Mouse (Mus musculus): ENCODE measurements around the gene Gli3. TPM values are rescaled to one million over a fixed set of nuclear protein-coding genes. Genes with fewer than 3 reads are reported as not detected.
A peak's percentile ranks its signal among the peaks of the same experiment; 100 is the strongest.

Gli3 gene
- polyA plus RNA-seq, 1 experiment from 2014 or later = 2.6 TPM

DNA sequence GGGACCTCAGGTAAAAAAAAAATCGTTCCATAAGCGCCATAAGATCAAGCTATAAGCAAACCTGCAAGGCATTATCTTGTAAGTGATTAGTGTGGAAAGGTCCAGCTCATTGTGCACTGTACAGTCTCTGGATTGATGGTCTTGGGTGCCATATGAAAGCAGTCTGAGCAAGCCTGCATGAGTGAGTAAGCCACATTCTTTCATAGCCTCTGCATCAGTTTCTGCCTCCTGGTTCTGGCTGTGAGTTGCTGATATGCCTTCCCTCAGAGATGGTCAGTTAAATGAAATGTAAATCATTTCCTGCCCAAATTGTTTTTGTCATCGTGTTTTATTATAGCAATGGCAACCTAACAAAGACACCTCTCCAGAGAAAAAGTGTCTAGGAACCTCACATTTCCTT, 98.4 kb downstream of the Gli3 start:
- Histone ChIP-seq H3K4me3 (replicated peaks) (no peak overlapping the region), H3K27me3 (replicated peaks) (no peaks in the 10 kb centered on the region), H3K36me3 (no peaks in the 10 kb centered on the region), H3K4me1 (no peaks in the 10 kb centered on the region), H3K9me3 (replicated peaks) (no peaks in the 10 kb centered on the region), H3K4me2 (no peak overlapping the region), H3K27ac (replicated peaks) (no peak overlapping the region), H3K9ac (replicated peaks) (no peak overlapping the region)
- ATAC-seq (ENCODE audit: low FRiP score) = no peak
- WGBS = 83% methylated on average over 3 of the region's 3 CpGs

DNA sequence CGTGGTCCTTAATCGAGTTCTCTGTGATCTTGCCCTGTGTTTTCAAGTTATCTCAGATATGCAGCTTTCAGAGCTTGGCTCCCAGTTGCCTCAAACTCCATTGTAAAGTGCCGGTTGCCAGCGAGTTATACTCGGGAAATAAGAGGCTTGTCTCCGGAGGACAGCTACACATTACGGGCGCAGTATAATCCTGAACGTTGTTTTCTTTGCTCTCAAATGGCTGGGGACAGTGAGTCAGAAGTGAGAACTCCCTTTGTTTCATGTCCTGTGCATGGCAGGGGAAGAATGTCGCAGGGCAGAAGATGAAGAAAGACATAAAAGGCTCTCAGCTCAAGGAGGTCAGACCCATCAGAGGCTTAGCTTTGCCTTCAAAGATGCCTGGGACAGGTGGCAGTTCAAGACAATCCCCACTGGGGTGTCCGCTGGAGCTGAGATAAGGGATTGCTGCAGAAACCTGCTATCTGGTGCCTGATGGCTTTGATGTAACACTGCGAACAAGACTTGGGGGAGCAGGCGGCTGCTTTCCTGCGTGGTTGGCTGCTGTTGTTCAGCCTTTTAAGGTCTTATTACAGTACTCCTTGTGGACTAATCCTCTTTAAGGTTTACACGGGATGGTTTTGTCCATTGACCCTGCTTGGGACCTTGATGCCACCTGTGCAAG, 108.0 kb downstream of the Gli3 start:
- no peak overlapping the region for H3K4me3 ChIP-seq (replicated peaks)
- no peaks in the 10 kb centered on the region for H3K36me3 ChIP-seq
- no peak for ATAC-seq (ENCODE audit: low FRiP score)
- no peaks in the 10 kb centered on the region for H3K27me3 ChIP-seq (replicated peaks)
- no peaks in the 10 kb centered on the region for H3K9me3 ChIP-seq (replicated peaks)
- H3K27ac ChIP-seq (replicated peaks) = no peak overlapping the region
- H3K4me2 ChIP-seq = peak overlapping the region; percentile 30
- WGBS = 38% methylated on average over 15 of the region's 15 CpGs
- H3K9ac ChIP-seq (replicated peaks) = no peak overlapping the region
- peaks cover 7% of the 10 kb centered on the region; the same call in 1 of the 2 replicates for H3K4me1 ChIP-seq

DNA sequence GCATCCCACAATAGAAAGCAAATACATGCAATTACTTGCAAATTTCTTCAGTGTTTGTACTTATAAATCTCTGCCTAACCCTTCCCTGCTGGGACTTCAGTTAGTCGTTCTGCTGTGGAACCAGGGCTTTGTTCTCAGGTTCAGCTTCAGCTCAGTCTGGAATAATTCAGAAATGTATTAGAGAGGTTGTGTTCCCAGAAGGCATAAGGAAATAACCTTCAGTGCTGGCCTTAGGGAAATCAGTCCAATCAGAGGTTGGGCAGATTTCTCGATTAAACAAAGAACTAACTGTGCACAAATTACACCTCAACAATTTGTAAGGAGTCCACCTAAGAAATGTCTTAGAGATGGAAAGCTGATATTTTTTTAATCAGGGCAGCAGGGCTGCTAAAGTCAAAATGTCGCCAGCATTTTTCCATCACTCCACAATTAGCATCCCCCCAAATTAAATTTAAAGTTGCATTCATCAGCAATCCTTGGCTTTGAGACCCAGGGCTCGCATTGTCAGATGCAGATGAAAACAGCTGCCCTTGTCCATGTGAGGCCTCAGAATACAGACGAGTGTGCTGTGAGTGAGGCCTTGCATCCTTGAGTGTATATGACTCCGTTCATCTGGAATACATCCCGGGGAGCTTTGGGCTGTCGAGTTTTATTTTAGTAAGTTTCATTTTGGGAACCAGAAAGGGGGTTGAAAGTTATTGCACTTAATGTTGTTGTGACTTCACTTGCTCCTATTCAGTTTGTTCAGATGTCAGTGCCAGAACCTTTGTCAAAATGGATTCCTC, 114.3 kb downstream of the Gli3 start:
- Histone ChIP-seq H3K4me1 (peaks cover 9% of the 10 kb centered on the region; the same call in 1 of the 2 replicates), H3K9me3 (replicated peaks) (no peaks in the 10 kb centered on the region), H3K4me2 (no peak overlapping the region), H3K9ac (replicated peaks) (no peak overlapping the region), H3K27ac (replicated peaks) (no peak overlapping the region), H3K27me3 (replicated peaks) (no peaks in the 10 kb centered on the region), H3K4me3 (replicated peaks) (no peak overlapping the region), H3K36me3 (no peaks in the 10 kb centered on the region)
- WGBS = 54% methylated on average over 8 of the region's 8 CpGs
- ATAC-seq (ENCODE audit: low FRiP score) = no peak

DNA sequence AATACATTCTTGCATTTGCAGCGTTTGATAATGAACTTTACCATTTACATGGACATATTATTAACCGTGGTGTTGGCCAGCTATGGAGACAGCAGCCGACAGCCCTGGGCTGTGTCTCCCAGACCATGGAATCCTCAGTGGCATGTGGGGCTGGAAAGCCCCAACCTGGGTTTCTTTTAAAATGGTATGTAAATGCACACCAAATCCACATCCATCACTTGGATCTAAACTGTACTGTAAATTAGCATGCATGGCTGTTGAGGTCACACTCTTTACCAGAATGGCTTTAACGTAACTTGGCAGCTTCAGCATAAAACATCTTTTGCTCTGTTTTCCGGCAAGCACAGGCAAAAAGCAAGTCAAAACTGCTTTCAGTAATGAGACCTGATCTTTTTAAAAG, 117.4 kb downstream of the Gli3 start:
- Histone ChIP-seq H3K4me1 (peaks cover 9% of the 10 kb centered on the region; the same call in 1 of the 2 replicates), H3K9ac (replicated peaks) (no peak overlapping the region), H3K4me2 (no peak overlapping the region), H3K27ac (replicated peaks) (no peak overlapping the region), H3K4me3 (replicated peaks) (no peak overlapping the region), H3K27me3 (replicated peaks) (no peaks in the 10 kb centered on the region), H3K9me3 (replicated peaks) (no peaks in the 10 kb centered on the region), H3K36me3 (no peaks in the 10 kb centered on the region)
- ATAC-seq (ENCODE audit: low FRiP score) = no peak
- 62% methylated on average over 5 of the region's 5 CpGs for whole genome bisulfite sequencing

DNA sequence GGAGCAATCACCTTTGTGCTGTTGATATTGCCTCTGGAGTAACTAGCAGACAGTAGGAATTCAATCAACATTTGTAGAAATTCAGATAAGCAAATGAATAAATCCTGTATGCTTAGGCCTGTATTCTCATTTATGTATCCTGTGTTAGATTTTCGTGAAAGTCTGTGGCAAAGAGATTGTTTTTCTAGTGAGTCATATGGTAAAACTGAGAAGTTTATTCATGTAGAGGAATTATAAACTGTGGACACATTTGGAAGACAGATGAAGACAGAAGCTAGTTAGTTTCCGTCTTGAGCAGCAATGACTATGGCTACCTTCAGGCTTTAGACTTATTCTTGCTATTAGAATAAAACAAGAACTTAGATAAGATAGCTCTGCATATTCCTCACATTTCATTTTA, 122.9 kb downstream of the Gli3 start:
- no peak for ATAC-seq (ENCODE audit: low FRiP score)
- Histone ChIP-seq H3K4me3 (replicated peaks) (no peak overlapping the region), H3K9me3 (replicated peaks) (no peaks in the 10 kb centered on the region), H3K9ac (replicated peaks) (no peak overlapping the region), H3K27ac (replicated peaks) (no peak overlapping the region), H3K27me3 (replicated peaks) (no peaks in the 10 kb centered on the region), H3K4me1 (peaks cover 3% of the 10 kb centered on the region; the same call in 1 of the 2 replicates), H3K4me2 (no peak overlapping the region), H3K36me3 (no peaks in the 10 kb centered on the region)
- WGBS = 93% methylated on average over 2 of the region's 2 CpGs

DNA sequence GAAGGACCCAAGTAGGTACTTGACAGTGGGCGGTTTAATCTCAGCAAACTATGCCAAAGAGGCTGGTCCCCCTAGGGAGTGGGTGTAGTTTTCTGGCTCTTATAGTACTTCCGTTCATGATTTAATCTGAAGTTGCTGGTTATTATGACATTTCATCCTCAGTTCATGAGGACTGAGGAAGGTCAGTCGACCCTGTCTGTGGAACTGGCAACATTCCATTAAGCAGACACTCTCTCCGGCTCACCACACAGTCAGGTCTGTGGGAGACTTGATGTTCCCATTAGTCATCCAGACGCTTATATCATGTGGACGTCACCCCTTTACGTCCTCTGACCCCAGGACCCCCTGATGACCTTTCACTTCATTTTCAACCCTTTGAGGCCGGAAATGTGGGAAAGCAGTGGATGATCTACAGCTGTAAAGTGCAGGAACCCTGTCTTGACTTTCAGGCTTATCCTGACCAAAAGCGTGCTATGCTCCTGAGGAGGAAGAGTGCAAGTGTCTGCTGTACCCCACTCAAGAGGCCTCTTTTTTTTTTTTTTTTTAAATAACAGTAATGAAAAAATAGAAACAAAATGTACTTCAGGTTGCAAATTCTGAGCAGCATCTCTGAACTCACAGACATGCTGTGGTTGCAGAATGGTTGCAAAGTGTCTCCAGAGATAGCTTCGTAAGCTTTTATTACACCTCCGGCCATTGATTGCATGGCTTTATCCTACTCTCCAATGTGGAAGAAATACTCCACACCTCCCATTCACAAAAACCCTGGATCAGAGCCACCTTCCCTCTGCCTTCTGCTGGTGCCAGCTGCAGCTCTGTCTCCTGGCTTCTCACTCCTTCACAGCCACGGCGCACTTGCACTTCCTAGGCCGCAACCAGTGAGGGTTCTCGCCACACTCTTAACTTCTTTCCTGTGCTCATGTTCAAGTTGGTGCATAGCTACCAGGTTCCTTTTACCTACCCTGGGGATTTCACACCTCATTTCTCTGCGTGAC, 125.5 kb downstream of the Gli3 start:
- Histone ChIP-seq H3K36me3 (no peaks in the 10 kb centered on the region), H3K27me3 (replicated peaks) (no peaks in the 10 kb centered on the region), H3K4me1 (peaks cover 3% of the 10 kb centered on the region; the same call in 1 of the 2 replicates), H3K4me3 (replicated peaks) (no peak overlapping the region), H3K9ac (replicated peaks) (no peak overlapping the region), H3K9me3 (replicated peaks) (no peaks in the 10 kb centered on the region), H3K27ac (replicated peaks) (no peak overlapping the region), H3K4me2 (no peak overlapping the region)
- WGBS = 53% methylated on average over 16 of the region's 16 CpGs
- ATAC-seq (ENCODE audit: low FRiP score) = no peak; the same call in 1 of the 2 replicates

DNA sequence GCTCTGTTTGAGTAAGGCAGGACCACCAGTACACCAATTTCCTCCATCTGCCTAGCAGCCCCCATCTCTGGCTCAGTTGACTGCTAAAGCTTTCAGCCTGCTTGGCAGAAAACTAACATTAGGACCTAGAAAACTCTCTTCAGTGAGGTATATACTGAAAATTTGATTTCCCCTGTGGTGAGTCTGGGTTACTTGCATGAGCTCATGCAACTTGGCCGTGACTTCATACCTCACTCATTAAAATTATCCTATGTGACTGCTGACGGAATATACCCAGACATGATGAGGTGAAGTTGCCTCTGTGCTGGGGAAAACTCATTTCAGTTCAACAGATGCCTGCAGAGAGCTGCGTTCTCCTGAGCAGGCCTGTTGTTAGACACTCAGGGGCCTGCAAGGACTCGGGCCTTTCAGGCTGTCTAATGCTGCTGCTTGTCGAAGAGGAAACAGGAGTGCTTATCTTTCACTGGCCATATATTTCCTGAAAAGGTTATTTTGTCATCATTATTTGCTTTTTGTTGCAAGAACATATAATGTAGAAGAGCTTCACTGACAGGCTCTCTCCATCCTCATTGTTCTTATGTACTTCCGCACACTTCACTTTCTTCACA, 127.4 kb downstream of the Gli3 start:
- H3K4me2 ChIP-seq = no peak overlapping the region
- H3K36me3 ChIP-seq = no peaks in the 10 kb centered on the region
- no peak overlapping the region for H3K4me3 ChIP-seq (replicated peaks)
- no peak overlapping the region for H3K27ac ChIP-seq (replicated peaks)
- ATAC-seq (ENCODE audit: low FRiP score) = no peak
- no peaks in the 10 kb centered on the region for H3K27me3 ChIP-seq (replicated peaks)
- 85% methylated on average over 6 of the region's 6 CpGs for WGBS
- no peak overlapping the region for H3K9ac ChIP-seq (replicated peaks)
- no peaks in the 10 kb centered on the region for H3K9me3 ChIP-seq (replicated peaks)
- peaks cover 3% of the 10 kb centered on the region; the same call in 1 of the 2 replicates for H3K4me1 ChIP-seq

DNA sequence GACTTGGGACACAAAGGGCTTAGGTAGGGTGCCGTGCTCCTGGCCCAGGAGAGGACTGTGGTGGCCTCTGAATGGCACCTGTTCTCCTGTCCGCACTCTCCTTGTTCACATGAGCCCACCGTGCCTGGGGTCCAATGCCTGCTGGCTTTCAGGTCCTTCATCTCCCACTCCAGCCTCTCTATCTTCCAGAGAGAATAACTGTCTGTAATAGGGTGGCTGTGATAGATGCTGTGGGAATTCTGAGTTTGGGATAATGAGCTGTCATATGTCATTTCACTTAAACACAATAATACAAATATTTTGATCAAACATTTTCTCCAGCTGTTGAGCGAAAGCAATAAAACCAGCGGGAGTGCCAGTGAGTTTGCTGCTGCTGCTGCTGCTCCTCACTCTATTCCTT, 133.6 kb downstream of the Gli3 start:
- ATAC-seq (ENCODE audit: low FRiP score) = no peak
- Histone ChIP-seq H3K4me1 (peaks cover 4% of the 10 kb centered on the region; the same call in 1 of the 2 replicates), H3K27ac (replicated peaks) (no peak overlapping the region), H3K9me3 (replicated peaks) (no peaks in the 10 kb centered on the region), H3K27me3 (replicated peaks) (no peaks in the 10 kb centered on the region), H3K4me3 (replicated peaks) (no peak overlapping the region), H3K36me3 (no peaks in the 10 kb centered on the region), H3K4me2 (no peak overlapping the region), H3K9ac (replicated peaks) (no peak overlapping the region)
- 34% methylated on average over 5 of the region's 5 CpGs for WGBS

DNA sequence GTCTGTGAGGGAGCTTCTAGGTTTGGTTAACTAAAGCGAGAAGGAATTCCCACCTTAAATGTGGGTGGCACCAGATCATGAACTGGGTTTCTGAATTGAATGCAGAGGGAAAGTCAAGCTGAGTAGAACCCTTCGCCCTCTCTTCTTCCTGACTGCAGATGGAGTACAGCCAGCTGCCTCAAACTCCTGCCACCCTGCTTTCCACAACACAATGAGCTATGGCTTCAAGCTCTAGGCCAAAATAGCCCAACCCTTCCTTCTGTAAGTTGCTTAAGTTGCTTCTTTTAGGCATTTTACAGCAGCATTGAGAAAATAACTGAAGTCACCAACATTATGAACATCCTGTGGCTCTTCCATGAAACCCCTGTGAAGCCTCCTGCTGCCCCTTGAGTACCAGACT, 136.7 kb downstream of the Gli3 start:
- H3K4me3 ChIP-seq (replicated peaks) = no peak overlapping the region
- H3K9ac ChIP-seq (replicated peaks) = no peak overlapping the region
- H3K36me3 ChIP-seq = no peaks in the 10 kb centered on the region
- H3K9me3 ChIP-seq (replicated peaks) = no peaks in the 10 kb centered on the region
- WGBS = 93% methylated on average over 2 of the region's 2 CpGs
- no peak for ATAC-seq (ENCODE audit: low FRiP score)
- no peak overlapping the region for H3K27ac ChIP-seq (replicated peaks)
- peaks cover 15% of the 10 kb centered on the region for H3K4me1 ChIP-seq
- no peak overlapping the region for H3K4me2 ChIP-seq
- H3K27me3 ChIP-seq (replicated peaks) = no peaks in the 10 kb centered on the region

DNA sequence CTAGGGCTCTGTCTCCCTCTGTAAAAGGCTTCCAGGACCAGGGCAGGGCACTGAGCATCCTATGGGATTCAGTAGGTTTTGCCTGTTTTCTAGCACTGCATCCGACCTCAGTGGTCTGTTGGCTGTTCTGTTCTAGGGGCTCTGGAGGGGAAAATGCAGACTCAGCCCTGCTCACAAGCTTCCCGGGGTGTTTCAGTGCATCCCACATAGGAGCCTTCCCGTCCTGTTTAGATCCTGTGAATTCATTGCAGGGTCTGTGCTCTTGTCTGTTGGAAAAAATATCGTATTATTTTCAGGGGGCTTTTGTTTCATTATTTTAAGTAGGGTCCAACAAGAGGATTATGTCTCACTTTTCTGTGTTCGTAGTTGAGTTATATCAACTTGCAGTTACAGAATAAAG, 139.1 kb downstream of the Gli3 start:
- Histone ChIP-seq H3K27ac (replicated peaks) (no peak overlapping the region), H3K9ac (replicated peaks) (no peak overlapping the region), H3K9me3 (replicated peaks) (no peaks in the 10 kb centered on the region), H3K36me3 (no peaks in the 10 kb centered on the region), H3K4me3 (replicated peaks) (no peak overlapping the region), H3K27me3 (replicated peaks) (no peaks in the 10 kb centered on the region), H3K4me1 (peaks cover 12% of the 10 kb centered on the region), H3K4me2 (no peak overlapping the region)
- WGBS = 35% methylated on average over 5 of the region's 5 CpGs
- ATAC-seq (ENCODE audit: low FRiP score) = no peak

DNA sequence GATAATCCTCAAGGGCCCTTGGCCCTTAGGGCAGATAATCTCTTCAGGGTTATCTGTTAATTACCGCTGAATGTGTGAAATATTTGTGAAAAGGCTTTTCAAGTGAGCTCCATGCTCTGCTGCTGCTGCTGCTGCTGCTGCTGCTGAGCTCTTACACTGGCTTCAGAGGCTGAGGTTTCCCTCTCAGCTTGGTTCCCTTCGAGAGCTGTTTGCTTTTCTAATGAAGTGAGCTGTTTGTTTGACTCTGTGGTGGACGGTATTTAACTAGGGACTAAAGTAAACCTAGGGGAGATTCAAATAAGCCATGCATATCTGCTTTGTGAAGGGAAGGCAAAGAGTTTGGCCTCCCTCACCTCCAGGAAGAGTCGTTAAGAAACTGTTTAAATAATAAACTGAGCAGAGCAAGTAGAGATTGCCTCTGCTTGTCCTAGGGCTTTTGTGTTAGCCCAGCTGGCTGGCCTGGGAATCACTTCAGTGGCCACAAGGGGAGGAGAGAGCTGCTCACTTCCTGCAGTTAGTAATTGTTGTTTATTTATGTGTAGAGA, 139.7 kb downstream of the Gli3 start:
- Histone ChIP-seq H3K4me1 (peaks cover 11% of the 10 kb centered on the region), H3K9ac (replicated peaks) (no peak overlapping the region), H3K36me3 (no peaks in the 10 kb centered on the region), H3K4me2 (no peak overlapping the region), H3K9me3 (replicated peaks) (no peaks in the 10 kb centered on the region), H3K27me3 (replicated peaks) (no peaks in the 10 kb centered on the region), H3K27ac (replicated peaks) (no peak overlapping the region; the same call in 1 of the 2 replicates), H3K4me3 (replicated peaks) (no peak overlapping the region)
- ATAC-seq (ENCODE audit: low FRiP score) = no peak; the same call in 1 of the 2 replicates
- WGBS = 8% methylated on average over 4 of the region's 4 CpGs

Measured in neural tube, embryonic 15.5 days (tissue).